Mouse (Mus musculus): ENCODE data around the gene Gm49395.

Gene Gm49395

GRCm38 (mm10) chr13:115101355-115102191 is at the start of gene Gm49395, which contains the start of gene Itga1:
Gm49395 (minus strand) TSS chr13:115101921.
Itga1 (minus strand) TSS chr13:115101964.
- peak; percentile 23 for DNase-seq

- no peak for DNase-seq
Measured at GRCm38 (mm10) chr13:115150602-115151001, 48.9 kb upstream of the Gm49395 start.

GRCm38 (mm10) chr13:115149849-115150248 is 48.1 kb upstream of the Gm49395 start:
- DNase-seq = no peak

- no peak for DNase-seq
Measured at GRCm38 (mm10) chr13:115143575-115143974, 41.9 kb upstream of the Gm49395 start.

- DNase-seq = no peak
Measured at GRCm38 (mm10) chr13:115142066-115142465, 40.3 kb upstream of the Gm49395 start.

GRCm38 (mm10) chr13:115138513-115138912 is 36.8 kb upstream of the Gm49395 start:
- no peak for DNase-seq

GRCm38 (mm10) chr13:115136761-115137160 is 35.0 kb upstream of the Gm49395 start:
- no peak for DNase-seq

GRCm38 (mm10) chr13:115132435-115132834 is 30.7 kb upstream of the Gm49395 start:
- no peak for DNase-seq

- no peak for DNase-seq
Measured at GRCm38 (mm10) chr13:115131381-115131780, 29.7 kb upstream of the Gm49395 start.

- no peak for DNase-seq
Measured at GRCm38 (mm10) chr13:115130035-115130434, 28.3 kb upstream of the Gm49395 start.

GRCm38 (mm10) chr13:115127826-115128225 is 26.1 kb upstream of the Gm49395 start:
- no peak for DNase-seq

- no peak for DNase-seq
Measured at GRCm38 (mm10) chr13:115126534-115126933, 24.8 kb upstream of the Gm49395 start.

- no peak for DNase-seq
Measured at GRCm38 (mm10) chr13:115125130-115125529, 23.4 kb upstream of the Gm49395 start.

GRCm38 (mm10) chr13:115124521-115124920 is 22.8 kb upstream of the Gm49395 start:
- DNase-seq = no peak

- DNase-seq = no peak
Measured at GRCm38 (mm10) chr13:115118756-115119155, 17.0 kb upstream of the Gm49395 start.

GRCm38 (mm10) chr13:115118195-115118594 is 16.5 kb upstream of the Gm49395 start:
- DNase-seq = no peak

GRCm38 (mm10) chr13:115116930-115117621 is 15.4 kb upstream of the Gm49395 start:
- no peak for DNase-seq

- no peak for DNase-seq
Measured at GRCm38 (mm10) chr13:115109628-115110027, 7.9 kb upstream of the Gm49395 start.

- DNase-seq = no peak
Measured at GRCm38 (mm10) chr13:115107436-115107835, 5.7 kb upstream of the Gm49395 start.

GRCm38 (mm10) chr13:115106183-115106582 is 4.5 kb upstream of the Gm49395 start:
- no peak for DNase-seq

- no peak for DNase-seq
Measured at GRCm38 (mm10) chr13:115102754-115103153, 1.0 kb upstream of the Gm49395 start.

- DNase-seq = no peak
Measured at GRCm38 (mm10) chr13:115100381-115101177, 1.1 kb downstream of the Gm49395 start.

GRCm38 (mm10) chr13:115099381-115099780 is 2.3 kb downstream of the Gm49395 start:
- DNase-seq = no peak

All from right cerebral cortex, postnatal 25 days (tissue).